ENCODE assay signal across 8 mouse cellular contexts in genomic region chr2:134673604-134674003, GRCm38 (mm10). TPM values are rescaled to one million over a fixed set of nuclear protein-coding genes. Genes with fewer than 3 reads are reported as not detected.
DNase-seq lines count a peak whose midpoint lies in the region; ATAC-seq and TF ChIP-seq lines count a peak whose summit lies in the region.

No protein-coding gene starts in this region.

- peak; percentile 29 for DNase-seq in forebrain, embryonic 14.5 days (ENCODE audit: low spot score)
- DNase-seq in right cerebral cortex, adult 18-20 months = peak; percentile 15
- no peak for DNase-seq in right cerebral cortex, postnatal 25 days
- peak; percentile 23 to 57 for DNase-seq in cerebellum, postnatal 25 days
- DNase-seq in kidney, adult 9 months = peak; percentile 61
- DNase-seq in thymus, adult 2 months = peak; percentile 60

- no peak for TF ChIP-seq CTCF in thymus, adult 2 months (IDR thresholded peaks at IDR 0.05; ENCODE audit: borderline replicate concordance, control insufficient read depth, extremely low read depth, insufficient read depth, low read length, poor library complexity)

- H3K4me3 ChIP-seq in forebrain, embryonic 14.5 days (ENCODE audit: low read depth, low read length) = no peak overlapping the region
- H3K4me3 ChIP-seq in forebrain, embryonic 15.5 days = no peak overlapping the region
- no peak overlapping the region for H3K4me3 ChIP-seq in thymus, adult 2 months (ENCODE audit: control insufficient read depth, insufficient read depth, low read length)

- H3K36me3 ChIP-seq in forebrain, embryonic 14.5 days (ENCODE audit: control insufficient read depth, insufficient read depth, low read length) = no peaks in the 10 kb centered on the region
- H3K36me3 ChIP-seq in forebrain, embryonic 15.5 days = no peaks in the 10 kb centered on the region
- H3K36me3 ChIP-seq in thymus, adult 2 months (ENCODE audit: control insufficient read depth, insufficient read depth, low read length) = no peaks in the 10 kb centered on the region

- H3K4me1 ChIP-seq in forebrain, embryonic 14.5 days (ENCODE audit: control insufficient read depth, insufficient read depth, low read length) = no peaks in the 10 kb centered on the region
- no peaks in the 10 kb centered on the region for H3K4me1 ChIP-seq in forebrain, embryonic 15.5 days
- no peaks in the 10 kb centered on the region for H3K4me1 ChIP-seq in thymus, adult 2 months (replicated peaks; ENCODE audit: control insufficient read depth, insufficient read depth, low read length)

- no peak overlapping the region for H3K27ac ChIP-seq in forebrain, embryonic 14.5 days (ENCODE audit: low read depth, low read length)
- H3K27ac ChIP-seq in forebrain, embryonic 15.5 days (replicated peaks) = no peak overlapping the region
- no peak overlapping the region for H3K27ac ChIP-seq in thymus, adult 2 months (ENCODE audit: control insufficient read depth, insufficient read depth, low read length)

- H3K9ac ChIP-seq in forebrain, embryonic 14.5 days (ENCODE audit: low read length) = no peak overlapping the region
- no peak overlapping the region for H3K9ac ChIP-seq in forebrain, embryonic 15.5 days (replicated peaks)

- no peak overlapping the region for H3K4me2 ChIP-seq in forebrain, embryonic 14.5 days (ENCODE audit: low read length)
- H3K4me2 ChIP-seq in forebrain, embryonic 15.5 days (replicated peaks) = no peak overlapping the region

- ATAC-seq in forebrain, embryonic 14.5 days = no peak
- ATAC-seq in forebrain, embryonic 15.5 days (replicated peaks) = no peak
- ATAC-seq in megakaryocyte, adult 5-6 weeks (ENCODE audit: poor library complexity, severe bottlenecking) = peak; percentile 99

- WGBS in forebrain, embryonic 14.5 days = 78% methylated on average over 5 of the region's 5 CpGs
- WGBS in forebrain, embryonic 15.5 days = 84% methylated on average over 5 of the region's 5 CpGs
- WGBS in thymus, adult 2 months = 92% methylated on average over 5 of the region's 5 CpGs

- H3K27me3 ChIP-seq in forebrain, embryonic 14.5 days (replicated peaks; ENCODE audit: control insufficient read depth, insufficient read depth, low read length) = no peaks in the 10 kb centered on the region
- H3K27me3 ChIP-seq in forebrain, embryonic 15.5 days = no peaks in the 10 kb centered on the region
- no peaks in the 10 kb centered on the region for H3K27me3 ChIP-seq in thymus, adult 2 months (ENCODE audit: control insufficient read depth, insufficient read depth, low read length)

- H3K9me3 ChIP-seq in forebrain, embryonic 14.5 days (replicated peaks; ENCODE audit: control insufficient read depth, low read length) = no peaks in the 10 kb centered on the region
- no peaks in the 10 kb centered on the region for H3K9me3 ChIP-seq in forebrain, embryonic 15.5 days

- no peak for TF ChIP-seq POLR2A in thymus, adult 2 months (IDR thresholded peaks at IDR 0.05; ENCODE audit: control insufficient read depth, extremely low read depth, insufficient read depth, low read length, poor library complexity)

RNA-seq across cellular contexts. Expression of gene Tmx4, which starts 29.7 kb away (rescaled TPM):
- polyA plus RNA-seq in forebrain, embryonic 14.5 days (2014; fragmentation: Nextera tagmentation; extraction: Ambion mirVana) = 70.2 and 84.2 TPM in 2 replicates
- 72.9 and 80.6 TPM in 2 replicates for polyA plus RNA-seq in forebrain, embryonic 15.5 days (2015; fragmentation: Nextera tagmentation; extraction: Ambion mirVana)
- total RNA-seq in megakaryocyte, adult 5-6 weeks (2015) = 34.7 and 41.9 TPM in 2 replicates
- total RNA-seq in megakaryocyte, adult 5-6 weeks (2017) = 50.3 and 56.3 TPM in 2 replicates
- polyA plus RNA-seq in thymus, adult 2 months (2012; rRNA removed) = 4.7 and 5.0 TPM in 2 replicates

Comparison
In these comparisons a context has a peak if more than half of its experiments do, and no peak if none do; other contexts are left out.
1. RNA of gene Tmx4, which starts 29.7 kb away (polyA plus RNA-seq): 72.9 to 80.6 TPM in forebrain, embryonic 15.5 days and 70.2 to 84.2 TPM in forebrain, embryonic 14.5 days; 4.7 to 5.0 TPM in thymus, adult 2 months; every median in the first group is over 10 times any median in the second.